Mouse (Mus musculus) embryo, embryonic 11.5 days (tissue): ENCODE measurements around the gene Kdr.

Experiments used
- DNase-seq: peaks from one replicate; pipeline ENCODE4 v3.0.0-alpha.2; 2012; ENCODE audit warnings: low read depth, low spot score

Gene Kdr

GRCm38 (mm10) chr5:75919601-75920000 lies 58.7 kb downstream of the Kdr start:
- no peak for DNase-seq

GRCm38 (mm10) chr5:75918139-75918538 lies 60.1 kb downstream of the Kdr start:
- no peak for DNase-seq

- no peak for DNase-seq
Observed at GRCm38 (mm10) chr5:75917231-75917630, 61.0 kb downstream of the Kdr start.

- DNase-seq, result no peak
Observed at GRCm38 (mm10) chr5:75906102-75906501, 72.2 kb downstream of the Kdr start.

GRCm38 (mm10) chr5:75900231-75900920 lies 77.9 kb downstream of the Kdr start:
- DNase-seq, result no peak

GRCm38 (mm10) chr5:75895351-75895750 lies 82.9 kb downstream of the Kdr start:
- no peak for DNase-seq

- no peak for DNase-seq
Observed at GRCm38 (mm10) chr5:75892956-75893471, 85.2 kb downstream of the Kdr start.
